8 mouse cellular contexts compared by ENCODE assay signal in the genomic region with DNA sequence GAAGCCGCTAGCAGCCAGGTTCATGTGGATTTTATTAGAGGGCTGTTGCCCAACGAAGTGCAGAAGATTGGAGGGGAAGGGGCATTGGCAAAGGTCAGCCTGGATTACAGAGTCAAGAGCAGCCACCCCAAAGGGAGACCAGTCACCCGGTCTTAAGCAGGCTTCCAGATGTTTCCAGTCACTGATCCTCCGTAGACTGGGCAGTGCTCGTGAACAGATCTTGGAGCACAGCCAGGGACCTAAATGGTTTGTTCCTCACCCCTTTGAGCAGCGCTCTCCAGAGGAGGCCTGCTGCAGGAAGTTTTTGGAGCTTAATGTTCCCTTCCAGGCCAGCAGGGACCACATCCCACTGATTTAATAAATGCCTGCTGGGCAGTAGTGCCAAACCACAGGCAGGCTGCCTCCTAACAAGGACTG. TPM values are rescaled to one million over a fixed set of nuclear protein-coding genes. Genes with fewer than 3 reads are reported as not detected.
A peak's percentile ranks its signal among the peaks of the same experiment; 100 is the strongest.
DNase-seq lines count a peak whose midpoint lies in the region; ATAC-seq and TF ChIP-seq lines count a peak whose summit lies in the region.

No protein-coding gene starts in this region.

- H3K4me2 ChIP-seq in liver, postnatal 0 days (ENCODE audit: low read depth, low read length), result no peak overlapping the region
- H3K4me2 ChIP-seq in embryonic facial prominence, embryonic 14.5 days (ENCODE audit: low read depth, low read length), result no peak overlapping the region
- no peak overlapping the region for H3K4me2 ChIP-seq in hindbrain, embryonic 16.5 days (ENCODE audit: low read length)
- H3K4me2 ChIP-seq in limb, embryonic 15.5 days, result no peak overlapping the region

- WGBS in liver, postnatal 0 days (ENCODE audit: insufficient replicate concordance), result 76% methylated on average over 6 of the region's 6 CpGs
- WGBS in embryonic facial prominence, embryonic 14.5 days, result 25% methylated on average over 6 of the region's 6 CpGs
- WGBS in hindbrain, embryonic 16.5 days, result 55% methylated on average over 6 of the region's 6 CpGs
- WGBS in limb, embryonic 15.5 days, result 20% methylated on average over 6 of the region's 6 CpGs

- TF ChIP-seq CTCF in liver, postnatal 0 days (IDR thresholded peaks at IDR 0.05; ENCODE audit: low read depth), result no peak

- ATAC-seq in liver, postnatal 0 days, result no peak
- ATAC-seq in embryonic facial prominence, embryonic 14.5 days (ENCODE audit: low read depth), result peak; percentile 53
- ATAC-seq in hindbrain, embryonic 16.5 days, result peak; percentile 46; the same call in 1 of the 2 replicates
- ATAC-seq in limb, embryonic 15.5 days (ENCODE audit: insufficient number of reproducible peaks, low FRiP score, low TSS enrichment, low read depth), result peak; percentile 62
- no peak for ATAC-seq in monocyte, adult 5-6 weeks (replicated peaks; ENCODE audit: insufficient number of reproducible peaks, low FRiP score, low TSS enrichment, poor library complexity, severe bottlenecking)

- no peak overlapping the region for H3K4me3 ChIP-seq in liver, postnatal 0 days (ENCODE audit: low read depth, low read length)
- H3K4me3 ChIP-seq in embryonic facial prominence, embryonic 14.5 days (ENCODE audit: low read depth, low read length), result no peak overlapping the region
- no peak overlapping the region for H3K4me3 ChIP-seq in hindbrain, embryonic 16.5 days (ENCODE audit: low read length)
- H3K4me3 ChIP-seq in limb, embryonic 15.5 days, result no peak overlapping the region

- 0 out of 2 replicates have a peak, but pooled peaks cover 3% of the 10 kb centered on the region for H3K9me3 ChIP-seq in liver, postnatal 0 days (ENCODE audit: low read length)
- peaks cover 6% of the 10 kb centered on the region; the same call in 1 of the 2 replicates for H3K9me3 ChIP-seq in embryonic facial prominence, embryonic 14.5 days (ENCODE audit: control insufficient read depth, low read length)
- H3K9me3 ChIP-seq in hindbrain, embryonic 16.5 days (ENCODE audit: control insufficient read depth, low read length), result peaks cover 4% of the 10 kb centered on the region
- no peaks in the 10 kb centered on the region for H3K9me3 ChIP-seq in limb, embryonic 15.5 days

- H3K9ac ChIP-seq in liver, postnatal 0 days (replicated peaks), result no peak overlapping the region
- no peak overlapping the region for H3K9ac ChIP-seq in embryonic facial prominence, embryonic 14.5 days (ENCODE audit: low read depth, low read length)
- H3K9ac ChIP-seq in hindbrain, embryonic 16.5 days (ENCODE audit: low read depth, low read length), result no peak overlapping the region
- no peak overlapping the region for H3K9ac ChIP-seq in limb, embryonic 15.5 days

- H3K27ac ChIP-seq in liver, postnatal 0 days (ENCODE audit: low read depth), result no peak overlapping the region
- H3K27ac ChIP-seq in embryonic facial prominence, embryonic 14.5 days (replicated peaks; ENCODE audit: low read depth, low read length), result peak overlapping the region; percentile 23; the same call in 1 of the 2 replicates
- peak overlapping the region; percentile 24; the same call in 1 of the 2 replicates for H3K27ac ChIP-seq in hindbrain, embryonic 16.5 days (ENCODE audit: low read depth, low read length)
- H3K27ac ChIP-seq in limb, embryonic 15.5 days, result peak overlapping the region; percentile 61

- peaks cover 6% of the 10 kb centered on the region; the same call in 1 of the 2 replicates for H3K36me3 ChIP-seq in liver, postnatal 0 days (replicated peaks; ENCODE audit: insufficient read depth, low read length)
- 0 out of 2 replicates have a peak, but pooled peaks cover 7% of the 10 kb centered on the region for H3K36me3 ChIP-seq in embryonic facial prominence, embryonic 14.5 days (ENCODE audit: control insufficient read depth, insufficient read depth, low read length)
- H3K36me3 ChIP-seq in hindbrain, embryonic 16.5 days (ENCODE audit: control insufficient read depth, insufficient read depth, low read length), result peaks cover 7% of the 10 kb centered on the region; the same call in 1 of the 2 replicates
- H3K36me3 ChIP-seq in limb, embryonic 15.5 days, result no peaks in the 10 kb centered on the region; the same call in 1 of the 2 replicates

- H3K27me3 ChIP-seq in liver, postnatal 0 days (ENCODE audit: insufficient read depth, low read length), result no peaks in the 10 kb centered on the region
- H3K27me3 ChIP-seq in embryonic facial prominence, embryonic 14.5 days (replicated peaks; ENCODE audit: control insufficient read depth, insufficient read depth, low read length), result no peaks in the 10 kb centered on the region
- no peaks in the 10 kb centered on the region for H3K27me3 ChIP-seq in hindbrain, embryonic 16.5 days (replicated peaks; ENCODE audit: control insufficient read depth, insufficient read depth, low read length)
- no peaks in the 10 kb centered on the region for H3K27me3 ChIP-seq in limb, embryonic 15.5 days

- no peaks in the 10 kb centered on the region for H3K4me1 ChIP-seq in liver, postnatal 0 days (ENCODE audit: insufficient read depth)
- H3K4me1 ChIP-seq in embryonic facial prominence, embryonic 14.5 days (ENCODE audit: control insufficient read depth, insufficient read depth, low read length), result peaks cover 5% of the 10 kb centered on the region
- peaks cover 3% of the 10 kb centered on the region; the same call in 1 of the 2 replicates for H3K4me1 ChIP-seq in hindbrain, embryonic 16.5 days (ENCODE audit: control insufficient read depth, insufficient read depth, low read depth, low read length)
- peaks cover 24% of the 10 kb centered on the region for H3K4me1 ChIP-seq in limb, embryonic 15.5 days

- no peak for TF ChIP-seq EP300 in liver, postnatal 0 days (IDR thresholded peaks at IDR 0.05; ENCODE audit: low read depth)

- peak; percentile 8 for DNase-seq in liver
- DNase-seq in liver, postnatal 0 days, result no peak
- DNase-seq in embryonic facial prominence, embryonic 14.5 days (ENCODE audit: low spot score), result peak; percentile 79
- no peak for DNase-seq in spleen, adult 12 weeks (ENCODE audit: low spot score)
- DNase-seq in left cerebral cortex, adult 9 months (ENCODE audit: low spot score in 2 of 2), result no peak

RNA-seq across cellular contexts. Expression of gene Nudt2, which starts 16.7 kb away (rescaled TPM):
- 13.6 and 14.4 TPM in 2 replicates for polyA plus RNA-seq in liver, postnatal 0 days (2015; fragmentation: Nextera tagmentation; extraction: Ambion mirVana)
- 49.0 and 50.7 TPM in 2 replicates for polyA plus RNA-seq in embryonic facial prominence, embryonic 14.5 days (2014; fragmentation: Nextera tagmentation; extraction: Ambion mirVana)
- 74.1 and 76.8 TPM in 2 replicates for polyA plus RNA-seq in hindbrain, embryonic 16.5 days (2015; fragmentation: Nextera tagmentation; extraction: Ambion mirVana)
- 45.5 and 46.4 TPM in 2 replicates for polyA plus RNA-seq in limb, embryonic 15.5 days (2015; fragmentation: Nextera tagmentation; extraction: Ambion mirVana)
- total RNA-seq in monocyte, adult 5-6 weeks (2017), result 4.4 to 10.3 TPM (median 5.0 TPM) in 3 replicates

RNA-seq across cellular contexts. Expression of gene Kif24, which starts 16.9 kb away (rescaled TPM):
- polyA plus RNA-seq in liver, postnatal 0 days (2015; fragmentation: Nextera tagmentation; extraction: Ambion mirVana), result 2.4 and 2.5 TPM in 2 replicates
- 5.7 and 6.3 TPM in 2 replicates for polyA plus RNA-seq in embryonic facial prominence, embryonic 14.5 days (2014; fragmentation: Nextera tagmentation; extraction: Ambion mirVana)
- 2.4 and 2.8 TPM in 2 replicates for polyA plus RNA-seq in hindbrain, embryonic 16.5 days (2015; fragmentation: Nextera tagmentation; extraction: Ambion mirVana)
- 5.8 and 7.2 TPM in 2 replicates for polyA plus RNA-seq in limb, embryonic 15.5 days (2015; fragmentation: Nextera tagmentation; extraction: Ambion mirVana)
- 0.57 to 1.6 TPM (median 1.3 TPM) in 3 replicates for total RNA-seq in monocyte, adult 5-6 weeks (2017)

RNA-seq across cellular contexts. Expression of gene AI464131, which starts 21.3 kb away (rescaled TPM):
- 1.8 and 2.0 TPM in 2 replicates for polyA plus RNA-seq in liver, postnatal 0 days (2015; fragmentation: Nextera tagmentation; extraction: Ambion mirVana)
- polyA plus RNA-seq in embryonic facial prominence, embryonic 14.5 days (2014; fragmentation: Nextera tagmentation; extraction: Ambion mirVana), result 12.5 and 13.7 TPM in 2 replicates
- polyA plus RNA-seq in hindbrain, embryonic 16.5 days (2015; fragmentation: Nextera tagmentation; extraction: Ambion mirVana), result 18.4 and 19.5 TPM in 2 replicates
- polyA plus RNA-seq in limb, embryonic 15.5 days (2015; fragmentation: Nextera tagmentation; extraction: Ambion mirVana), result 6.6 and 11.9 TPM in 2 replicates
- total RNA-seq in monocyte, adult 5-6 weeks (2017), result 0.21 TPM in 1 of 3 replicates, not detected in the others

RNA-seq across cellular contexts. Expression of gene 1110017D15Rik, which starts 35.5 kb away (rescaled TPM):
- not detected in 2 replicates for polyA plus RNA-seq in liver, postnatal 0 days (2015; fragmentation: Nextera tagmentation; extraction: Ambion mirVana)
- polyA plus RNA-seq in embryonic facial prominence, embryonic 14.5 days (2014; fragmentation: Nextera tagmentation; extraction: Ambion mirVana), result 6.0 and 16.3 TPM in 2 replicates
- 17.9 and 21.7 TPM in 2 replicates for polyA plus RNA-seq in hindbrain, embryonic 16.5 days (2015; fragmentation: Nextera tagmentation; extraction: Ambion mirVana)
- polyA plus RNA-seq in limb, embryonic 15.5 days (2015; fragmentation: Nextera tagmentation; extraction: Ambion mirVana), result 0.88 and 1.1 TPM in 2 replicates
- total RNA-seq in monocyte, adult 5-6 weeks (2017), result 2.1 to 2.2 TPM in 2 of 3 replicates, not detected in the other

Comparison
In these comparisons a context has a peak if more than half of its experiments do, and no peak if none do; other contexts are left out.
1. DNase-seq: peak in liver (single experiment) and embryonic facial prominence, embryonic 14.5 days (single experiment); none in liver, postnatal 0 days (single experiment), spleen, adult 12 weeks (single experiment) and left cerebral cortex, adult 9 months (0 of 2).
2. ATAC-seq: peak in embryonic facial prominence, embryonic 14.5 days (single experiment), hindbrain, embryonic 16.5 days (single experiment) and limb, embryonic 15.5 days (single experiment); none in liver, postnatal 0 days (single experiment) and monocyte, adult 5-6 weeks (single experiment).